In genomic region chr10:91182291-91182990, GRCm38 (mm10) we compare ENCODE assay signal across 8 mouse cellular contexts. TPM values are rescaled to one million over a fixed set of nuclear protein-coding genes. Genes with fewer than 3 reads are reported as not detected.
DNase-seq lines count a peak whose midpoint lies in the region; ATAC-seq lines count a peak whose summit lies in the region.

No protein-coding gene starts in this region.

- H3K4me3 ChIP-seq in heart, embryonic 14.5 days (ENCODE audit: control insufficient read depth in 1 of 2, insufficient read depth in 1 of 2, low read depth in 1 of 2, low read length in 2 of 2), result peak overlapping the region; percentile 54 to 57
- peak overlapping the region; percentile 67 for H3K4me3 ChIP-seq in liver, embryonic 12.5 days
- peak overlapping the region; percentile 56 for H3K4me3 ChIP-seq in neural tube, embryonic 14.5 days (ENCODE audit: low read depth, low read length)

- no peaks in the 10 kb centered on the region for H3K27me3 ChIP-seq in heart, embryonic 14.5 days (ENCODE audit: control insufficient read depth, insufficient read depth, low read length)
- H3K27me3 ChIP-seq in liver, embryonic 12.5 days (replicated peaks), result no peaks in the 10 kb centered on the region
- H3K27me3 ChIP-seq in neural tube, embryonic 14.5 days (ENCODE audit: control insufficient read depth, insufficient read depth, low read length), result no peaks in the 10 kb centered on the region

- H3K4me1 ChIP-seq in heart, embryonic 14.5 days (ENCODE audit: control insufficient read depth in 2 of 2, insufficient read depth in 2 of 2, low read length in 2 of 2), result peaks cover 11 to 28% of the 10 kb centered on the region in 2 experiments
- H3K4me1 ChIP-seq in liver, embryonic 12.5 days, result peaks cover 58% of the 10 kb centered on the region
- peaks cover 12% of the 10 kb centered on the region; the same call in 1 of the 2 replicates for H3K4me1 ChIP-seq in neural tube, embryonic 14.5 days (ENCODE audit: control insufficient read depth, insufficient read depth, low read length)

- H3K9me3 ChIP-seq in heart, embryonic 14.5 days (ENCODE audit: control insufficient read depth, low read length), result no peaks in the 10 kb centered on the region
- H3K9me3 ChIP-seq in liver, embryonic 12.5 days (replicated peaks), result no peaks in the 10 kb centered on the region
- H3K9me3 ChIP-seq in neural tube, embryonic 14.5 days (ENCODE audit: control insufficient read depth, low read length), result no peaks in the 10 kb centered on the region

- ATAC-seq in heart, embryonic 14.5 days (ENCODE audit: insufficient number of reproducible peaks, insufficient read depth, low FRiP score, low read depth), result no peak
- ATAC-seq in liver, embryonic 12.5 days, result 0 out of 2 replicates have a peak, but pooled peaks have one; percentile 24
- no peak for ATAC-seq in neural tube, embryonic 14.5 days (ENCODE audit: low read depth)

- H3K9ac ChIP-seq in heart, embryonic 14.5 days (ENCODE audit: low read length), result peak overlapping the region; percentile 77
- peak overlapping the region; percentile 80 for H3K9ac ChIP-seq in liver, embryonic 12.5 days
- peak overlapping the region; percentile 78 for H3K9ac ChIP-seq in neural tube, embryonic 14.5 days (replicated peaks; ENCODE audit: low read depth, low read length)

- no peaks in the 10 kb centered on the region for H3K36me3 ChIP-seq in heart, embryonic 14.5 days (ENCODE audit: control insufficient read depth, insufficient read depth, low read length)
- no peaks in the 10 kb centered on the region for H3K36me3 ChIP-seq in liver, embryonic 12.5 days
- H3K36me3 ChIP-seq in neural tube, embryonic 14.5 days (ENCODE audit: control insufficient read depth, insufficient read depth, low read length), result no peaks in the 10 kb centered on the region

- peak overlapping the region; percentile 97 to 99 for H3K27ac ChIP-seq in heart, embryonic 14.5 days (replicated peaks in 1 of 2; ENCODE audit: control insufficient read depth in 1 of 2, insufficient read depth in 1 of 2, low read depth in 2 of 2, low read length in 2 of 2)
- H3K27ac ChIP-seq in liver, embryonic 12.5 days, result peak overlapping the region; percentile 99
- H3K27ac ChIP-seq in neural tube, embryonic 14.5 days (ENCODE audit: low read depth, low read length), result peak overlapping the region; percentile 96

- WGBS in heart, embryonic 14.5 days, result 3% methylated on average over 16 of the region's 16 CpGs
- 2% methylated on average over 16 of the region's 16 CpGs for WGBS in liver, embryonic 12.5 days (ENCODE audit: insufficient replicate concordance)
- 1% methylated on average over 16 of the region's 16 CpGs for WGBS in neural tube, embryonic 14.5 days

- peak overlapping the region; percentile 74 for H3K4me2 ChIP-seq in heart, embryonic 14.5 days (ENCODE audit: low read length)
- H3K4me2 ChIP-seq in liver, embryonic 12.5 days, result peak overlapping the region; percentile 73
- H3K4me2 ChIP-seq in neural tube, embryonic 14.5 days (ENCODE audit: low read depth, low read length), result peak overlapping the region; percentile 42

- peak; percentile 62 for DNase-seq in retina, postnatal 1 day
- DNase-seq in retina, embryonic 14.5 days (ENCODE audit: low spot score), result no peak
- peak; percentile 46 to 50 for DNase-seq in cerebellum, postnatal 14 days
- DNase-seq in urinary bladder, adult 2 months (ENCODE audit: low spot score), result no peak
- DNase-seq in testis, postnatal 14 days (ENCODE audit: low spot score), result no peak

RNA-seq across cellular contexts. Expression of gene Tmpo, which starts 1.3 kb away (rescaled TPM):
- polyA plus RNA-seq in heart, embryonic 14.5 days (2014; fragmentation: Nextera tagmentation; extraction: Ambion mirVana), result 170 and 181 TPM in 2 replicates
- polyA plus RNA-seq in liver, embryonic 12.5 days (2016; fragmentation: Nextera tagmentation; extraction: Ambion mirVana), result 215 and 229 TPM in 2 replicates
- polyA plus RNA-seq in neural tube, embryonic 14.5 days (2014; fragmentation: Nextera tagmentation; extraction: Ambion mirVana), result 96.1 and 117 TPM in 2 replicates
- 66.1 and 77.0 TPM in 2 replicates for polyA plus RNA-seq in urinary bladder, adult 2 months (2012; rRNA removed)

RNA-seq across cellular contexts. Expression of gene Slc25a3, which starts 58.6 kb away (rescaled TPM):
- polyA plus RNA-seq in heart, embryonic 14.5 days (2014; fragmentation: Nextera tagmentation; extraction: Ambion mirVana), result 1,147 and 1,166 TPM in 2 replicates
- polyA plus RNA-seq in liver, embryonic 12.5 days (2016; fragmentation: Nextera tagmentation; extraction: Ambion mirVana), result 282 and 297 TPM in 2 replicates
- polyA plus RNA-seq in neural tube, embryonic 14.5 days (2014; fragmentation: Nextera tagmentation; extraction: Ambion mirVana), result 653 and 701 TPM in 2 replicates
- polyA plus RNA-seq in urinary bladder, adult 2 months (2012; rRNA removed), result 529 and 576 TPM in 2 replicates

Comparison
In these comparisons a context has a peak if more than half of its experiments do, and no peak if none do; other contexts are left out.
1. DNase-seq: peak in retina, postnatal 1 day (single experiment) and cerebellum, postnatal 14 days (2 of 2); none in retina, embryonic 14.5 days (single experiment), urinary bladder, adult 2 months (single experiment) and testis, postnatal 14 days (single experiment).
2. Peak in every context shown above with its lines, with median percentiles within 50 percentile points of each other: H3K27ac ChIP-seq, H3K4me2 ChIP-seq, H3K4me3 ChIP-seq and H3K9ac ChIP-seq.